Mouse (Mus musculus): ENCODE measurements around the gene Gbp9. TPM values are rescaled to one million over a fixed set of nuclear protein-coding genes. Genes with fewer than 3 reads are reported as not detected.

The Gbp9 gene
- polyA plus RNA-seq, 1 experiment from 2014 or later = 2.4 TPM

DNA sequence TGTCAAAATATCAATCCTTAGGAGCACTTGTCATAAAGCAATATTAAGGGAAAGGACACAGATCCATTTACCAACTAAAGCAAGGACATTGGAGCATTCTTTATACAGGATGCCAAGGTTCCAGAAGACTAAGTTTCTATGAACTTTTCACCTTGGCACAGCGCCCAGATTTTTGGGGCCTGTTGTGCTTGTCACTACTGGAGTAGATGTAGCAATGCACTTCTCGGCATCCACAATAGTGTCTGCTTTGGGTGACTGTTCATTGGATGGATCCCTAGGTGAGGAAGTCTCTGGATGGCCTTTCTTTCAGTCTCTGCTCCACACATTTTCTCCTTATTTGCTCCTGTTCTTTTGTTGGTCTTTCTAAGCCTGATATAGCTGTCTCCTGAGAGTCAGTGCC is 107.0 kb downstream of the Gbp9 start:
- Histone ChIP-seq H3K36me3 (replicated peaks; ENCODE audit: insufficient read depth, low read length) (no peaks in the 10 kb centered on the region), H3K9ac (replicated peaks) (no peak overlapping the region), H3K9me3 (ENCODE audit: low read length) (no peaks in the 10 kb centered on the region), H3K27me3 (ENCODE audit: insufficient read depth, low read length) (no peaks in the 10 kb centered on the region), H3K4me2 (ENCODE audit: low read depth, low read length) (no peak overlapping the region), H3K4me1 (ENCODE audit: insufficient read depth) (no peaks in the 10 kb centered on the region), H3K27ac (ENCODE audit: low read depth) (no peak overlapping the region), H3K4me3 (ENCODE audit: low read depth, low read length) (no peak overlapping the region)
- WGBS (ENCODE audit: insufficient replicate concordance) = 78% methylated on average over 2 of the region's 2 CpGs
- ATAC-seq (no peak), DNase-seq (peak; percentile 18)
- no peak for TF ChIP-seq EP300 (IDR thresholded peaks at IDR 0.05; ENCODE audit: low read depth)
- TF ChIP-seq CTCF (IDR thresholded peaks at IDR 0.05; ENCODE audit: low read depth) = no peak

Other genes starting within 250 kb of the Gbp9 start
- 3.8 and 4.2 TPM in 2 replicates for gene Abcg3, start 156.8 kb downstream of the Gbp9 start, polyA plus RNA-seq (2015; fragmentation: Nextera tagmentation; extraction: Ambion mirVana)
- 2.1 and 2.5 TPM in 2 replicates for gene Gbp8, start within 50 bp of the Gbp9 start, polyA plus RNA-seq (2015; fragmentation: Nextera tagmentation; extraction: Ambion mirVana)
- 1.2 and 1.4 TPM in 2 replicates for gene Gbp4, start within 50 bp of the Gbp9 start, polyA plus RNA-seq (2015; fragmentation: Nextera tagmentation; extraction: Ambion mirVana)
- 1.1 and 1.6 TPM in 2 replicates for gene Gbp10, start 100.0 kb upstream of the Gbp9 start, polyA plus RNA-seq (2015; fragmentation: Nextera tagmentation; extraction: Ambion mirVana)
- not detected in 2 replicates for gene Gm43302, start 154.2 kb upstream of the Gbp9 start, polyA plus RNA-seq (2015; fragmentation: Nextera tagmentation; extraction: Ambion mirVana)
- gene Gbp6, start 154.2 kb upstream of the Gbp9 start, polyA plus RNA-seq (2015; fragmentation: Nextera tagmentation; extraction: Ambion mirVana) = 10.7 and 10.8 TPM in 2 replicates

Data from liver, postnatal 0 days (tissue).